Mouse (Mus musculus) brain, embryonic 14.5 days (tissue): ENCODE measurements at regions not wholly inside any gene's neighbourhood (a gene's known extent, or its start where the extent isn't known, plus 50 kb on each side); places are given as distances from the start of the nearest gene placed in this dataset.
A peak's percentile ranks its signal among the peaks of the same experiment; 100 is the strongest.

ENCODE experiments used
- DNase-seq: peaks from one replicate; pipeline ENCODE4 v3.0.0-alpha.2; 2011; ENCODE audit warnings: low read depth
- CTCF ChIP-seq: fragments of 200-500 bp; IDR thresholded peaks from 2 replicates; pipeline ENCODE4 v1.5.1; 2012; ENCODE audit warnings: inconsistent platforms, mild to moderate bottlenecking, moderate library complexity, borderline replicate concordance; ENCODE audit not compliant: insufficient read depth, insufficient read length; ENCODE audit errors: extremely low read depth
- POLR2A ChIP-seq: fragments of 200-500 bp; IDR thresholded peaks from 2 replicates; pipeline ENCODE4 v1.6.1; 2012; ENCODE audit warnings: mild to moderate bottlenecking, inconsistent platforms, borderline replicate concordance; ENCODE audit not compliant: poor library complexity, insufficient read depth, insufficient read length, severe bottlenecking; ENCODE audit errors: extremely low read depth

DNA sequence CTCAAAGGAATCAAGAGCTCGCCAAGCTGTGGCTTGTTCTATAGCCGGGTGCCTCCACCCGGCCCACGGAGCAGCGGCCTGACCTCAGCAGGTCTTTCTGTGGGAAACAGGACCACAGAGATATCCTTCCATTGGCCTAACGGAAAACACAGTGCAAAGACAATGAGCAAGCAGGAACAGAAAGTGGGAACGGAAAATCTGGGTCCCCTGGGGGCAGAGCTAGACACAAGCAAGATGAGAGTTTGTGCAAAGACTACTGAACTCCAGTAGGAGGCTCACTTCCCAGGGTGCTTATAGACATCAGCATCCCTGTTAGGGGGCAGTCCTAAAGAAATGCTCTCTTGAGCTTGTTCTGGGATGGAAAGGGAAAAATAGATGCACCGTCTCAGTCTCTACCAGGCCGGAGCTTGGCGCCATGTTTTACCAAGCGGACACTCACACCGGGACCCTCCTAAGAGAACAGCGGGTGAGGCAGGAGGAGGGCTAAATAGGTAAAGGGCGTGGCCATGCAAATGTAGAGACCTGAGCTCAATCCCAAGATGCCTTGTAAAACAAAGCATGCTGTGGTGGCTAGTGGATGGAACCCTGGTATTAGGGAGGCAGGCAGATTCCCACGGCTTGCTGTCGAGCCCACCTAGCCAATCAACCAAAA, 127.3 kb upstream of the Sdk2 start:
- TF ChIP-seq POLR2A: no peak
- no peak for TF ChIP-seq CTCF
- no peak for DNase-seq

DNA sequence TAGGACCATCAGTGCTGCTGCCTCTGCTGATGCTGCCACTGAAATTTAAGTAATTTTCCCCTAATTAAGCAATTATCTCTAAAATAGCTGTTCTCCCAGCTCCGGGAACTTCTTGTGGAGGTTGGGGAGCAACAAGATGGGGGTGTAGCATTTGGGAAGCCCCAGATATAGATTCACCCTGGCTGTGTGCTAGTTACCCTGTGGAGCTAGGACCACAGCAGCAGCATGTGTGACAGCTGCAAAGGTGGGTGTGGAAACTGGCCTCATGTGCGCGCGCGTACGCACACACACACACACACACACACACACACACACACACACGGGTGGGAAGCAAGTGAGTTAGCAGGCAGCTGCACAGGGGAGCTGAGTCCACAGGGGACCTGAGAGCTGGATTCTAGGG, 126.2 kb upstream of the Sdk2 start:
- TF ChIP-seq POLR2A (no peak), CTCF (no peak)
- no peak for DNase-seq

DNA sequence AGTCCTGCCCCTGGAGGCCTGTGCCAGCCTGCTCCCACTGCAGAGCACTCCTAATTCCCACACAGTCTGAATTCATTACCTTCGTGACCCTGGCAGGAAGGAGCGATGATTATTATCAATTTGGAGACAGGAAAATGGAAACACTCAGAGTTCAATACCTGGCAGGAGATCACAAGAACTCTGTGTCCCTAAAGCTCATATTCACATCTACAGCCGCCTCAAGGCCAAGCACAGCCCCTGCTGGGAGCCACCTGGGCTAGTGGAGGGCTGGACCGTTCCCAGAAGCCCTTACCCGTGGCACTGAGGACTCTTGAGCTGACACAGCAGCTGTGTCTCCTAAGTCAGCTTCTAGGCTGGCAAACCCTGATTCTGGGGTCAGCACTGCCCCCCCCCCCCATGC, 124.8 kb upstream of the Sdk2 start:
- TF ChIP-seq POLR2A: no peak
- no peak for TF ChIP-seq CTCF
- peak; percentile 69 for DNase-seq

- DNase-seq: peak; percentile 88
- 0 out of 2 replicates have a peak, but pooled peaks have one; percentile 3 for TF ChIP-seq CTCF
- no peak for TF ChIP-seq POLR2A
Measured at GRCm38 (mm10) chr11:114184970-114185882, 118.4 kb upstream of the Sdk2 start.

DNA sequence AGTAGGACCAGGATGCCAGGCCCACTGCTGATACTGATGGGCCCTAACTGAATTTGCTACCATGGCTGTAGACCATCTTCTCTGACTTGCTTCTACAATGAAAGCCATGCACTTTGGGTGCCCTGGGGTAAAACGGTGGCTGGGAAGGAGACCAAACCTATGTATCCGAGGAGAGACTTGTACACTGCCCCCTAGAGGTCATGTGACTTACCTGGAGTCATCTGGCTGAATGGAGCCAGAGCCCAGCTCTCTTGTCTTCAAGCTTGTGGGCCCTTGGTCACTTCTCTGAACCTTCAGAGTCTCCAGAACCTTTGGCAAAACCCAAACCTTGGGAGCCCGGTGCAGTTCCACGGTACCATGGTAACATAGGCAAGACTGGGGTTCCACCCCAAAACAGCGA, 117.6 kb upstream of the Sdk2 start:
- TF ChIP-seq POLR2A (no peak), CTCF (peak; percentile 15; the same call in 1 of the 2 replicates)
- no peak for DNase-seq

DNA sequence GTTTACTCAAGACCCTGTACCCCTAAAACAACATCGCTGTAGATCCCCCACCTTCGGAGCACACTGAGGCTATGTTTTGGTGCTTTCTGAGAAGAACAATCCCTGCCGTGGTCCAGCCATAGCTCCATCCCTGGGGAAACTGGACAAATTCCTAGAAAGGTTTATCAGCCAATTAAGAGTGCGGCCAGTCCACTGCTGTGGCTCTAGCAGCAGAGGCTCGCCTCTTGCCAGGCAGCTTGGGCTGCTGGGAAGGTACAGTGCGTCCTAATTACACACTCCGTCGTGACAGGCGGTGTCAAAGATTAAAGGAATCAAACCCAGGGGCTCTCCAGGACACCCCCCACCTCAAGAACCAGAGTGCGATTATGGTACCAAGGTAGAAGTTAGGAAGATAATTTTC, 116.4 kb upstream of the Sdk2 start:
- TF ChIP-seq CTCF (no peak), POLR2A (no peak)
- no peak for DNase-seq

- no peak for TF ChIP-seq CTCF
- TF ChIP-seq POLR2A: no peak
- DNase-seq: peak; percentile 56
Measured at GRCm38 (mm10) chr11:114178746-114179472, 112.1 kb upstream of the Sdk2 start.

GRCm38 (mm10) chr11:114177789-114178188, 110.9 kb upstream of the Sdk2 start:
- no peak for TF ChIP-seq POLR2A
- TF ChIP-seq CTCF: no peak
- DNase-seq: no peak

- no peak for DNase-seq
- TF ChIP-seq POLR2A: no peak
- no peak for TF ChIP-seq CTCF
Measured at GRCm38 (mm10) chr11:114177281-114177680, 110.4 kb upstream of the Sdk2 start.

DNA sequence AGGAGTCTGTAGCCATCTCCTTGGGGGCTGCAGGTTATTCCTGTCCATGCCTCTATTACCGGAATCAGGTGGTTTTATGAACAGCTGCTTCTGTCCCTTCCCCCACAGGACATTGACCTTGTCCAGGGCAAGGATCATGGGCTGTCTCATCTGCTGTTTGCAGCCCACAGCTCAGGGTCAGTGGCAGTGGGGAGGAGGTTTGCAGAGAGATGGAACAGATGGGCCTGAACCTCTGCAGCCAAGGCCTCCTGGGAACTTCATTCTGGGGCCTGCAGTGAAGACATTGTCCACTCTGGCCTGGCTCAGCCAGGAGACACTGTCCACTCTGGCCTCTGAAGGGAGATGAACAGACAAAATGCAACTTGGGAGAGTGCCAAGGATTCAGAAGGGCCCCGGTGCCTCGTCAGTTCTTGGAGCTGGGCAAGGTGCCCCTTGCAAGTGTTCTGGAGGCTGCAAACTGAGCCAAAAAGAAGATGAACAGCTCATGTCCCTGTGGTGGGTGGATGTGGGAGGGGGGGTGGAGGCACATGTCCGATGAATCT, 109.9 kb upstream of the Sdk2 start:
- TF ChIP-seq CTCF (no peak), POLR2A (no peak)
- peak; percentile 31 for DNase-seq
